Mouse (Mus musculus) myocyte (in vitro differentiated cells): ENCODE data around the gene Mrpl49.

Source experiments
- E2F4 ChIP-seq: IDR thresholded peaks from one replicate; pipeline ENCODE4 v1.6.1; 2011; ENCODE audit warnings: mild to moderate bottlenecking, control low read depth, moderate library complexity; ENCODE audit not compliant: insufficient read depth
- MAX ChIP-seq: IDR thresholded peaks from one replicate; pipeline ENCODE4 v1.6.1; 2011; ENCODE audit warnings: low read depth, mild to moderate bottlenecking, control low read depth
- MYOG ChIP-seq, 3 experiments: IDR thresholded peaks; one replicate each; pipeline ENCODE4 v1.6.1; 2011; ENCODE audit warnings: control low read depth in 2 of 3, low read depth in 2 of 3, mild to moderate bottlenecking in 2 of 3; ENCODE audit not compliant: insufficient read length in 2 of 3, control insufficient read depth in 1 of 3, insufficient read depth in 1 of 3
- POLR2A ChIP-seq: IDR thresholded peaks from one replicate; pipeline ENCODE4 v1.6.1; 2011; ENCODE audit warnings: low read depth, mild to moderate bottlenecking, control low read depth, moderate library complexity; ENCODE audit not compliant: insufficient read length
- POLR2AphosphoS2 ChIP-seq: IDR thresholded peaks from one replicate; pipeline ENCODE4 v1.6.1; 2011; ENCODE audit warnings: low read depth, control low read depth; ENCODE audit not compliant: insufficient read length
- REST ChIP-seq: IDR thresholded peaks from one replicate; pipeline ENCODE4 v1.6.1; 2011; ENCODE audit warnings: mild to moderate bottlenecking, control low read depth, moderate library complexity; ENCODE audit not compliant: insufficient read depth, insufficient read length
- SRF ChIP-seq: IDR thresholded peaks from one replicate; pipeline ENCODE4 v1.6.1; 2011; ENCODE audit warnings: low read depth; ENCODE audit not compliant: control insufficient read depth, insufficient read length
- TCF12 ChIP-seq: IDR thresholded peaks from one replicate; pipeline ENCODE4 v1.6.1; 2011; ENCODE audit warnings: mild to moderate bottlenecking, control low read depth; ENCODE audit not compliant: poor library complexity, insufficient read depth, severe bottlenecking
- TCF3 ChIP-seq: IDR thresholded peaks from one replicate; pipeline ENCODE4 v1.6.1; 2011; ENCODE audit warnings: low read depth, control low read depth; ENCODE audit not compliant: insufficient read length
- USF1 ChIP-seq: IDR thresholded peaks from one replicate; pipeline ENCODE4 v1.6.1; 2011; ENCODE audit warnings: low read depth, mild to moderate bottlenecking, control low read depth, moderate library complexity

- TF ChIP-seq MAX (no peak), POLR2AphosphoS2 (no peak), E2F4 (no peak), POLR2A (no peak), TCF12 (no peak), USF1 (no peak), REST (no peak), MYOG (IDR thresholded peaks at IDR 0.05; ENCODE audit: control insufficient read depth in 1 of 3, insufficient read depth in 1 of 3, insufficient read length in 2 of 3, low read depth in 2 of 3) (no peak), SRF (no peak), TCF3 (no peak)
Measured at GRCm38 (mm10) chr19:6102169-6102853, 44.7 kb upstream of the Mrpl49 start.
